Mouse (Mus musculus): ENCODE data around the gene D430041D05Rik. TPM values are rescaled to one million over a fixed set of nuclear protein-coding genes. Genes with fewer than 3 reads are reported as not detected.

D430041D05Rik gene
- total RNA-seq, 2 experiments from 2014 or later = not detected

DNA sequence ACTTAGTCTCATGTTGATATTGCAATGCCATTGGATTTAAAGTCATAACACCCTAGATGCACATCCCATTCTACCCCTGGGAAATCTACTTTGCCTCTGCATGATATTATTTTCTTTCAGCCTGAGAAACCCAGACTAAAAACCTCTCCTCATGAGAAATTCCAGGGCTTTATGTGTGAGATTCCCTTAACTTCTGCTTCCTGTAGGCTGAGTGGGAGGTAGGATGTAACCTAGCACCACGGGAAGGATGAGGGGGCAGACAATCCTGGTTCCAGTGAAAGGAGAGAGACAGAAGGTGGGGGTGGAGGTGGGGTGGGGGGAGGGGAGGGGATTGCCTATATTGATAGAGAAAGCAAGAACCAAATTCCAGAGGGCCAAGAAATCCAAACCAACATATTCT, 110.9 kb downstream of the D430041D05Rik start:
- ATAC-seq (replicated peaks; ENCODE audit: poor library complexity, severe bottlenecking) = no peak

DNA sequence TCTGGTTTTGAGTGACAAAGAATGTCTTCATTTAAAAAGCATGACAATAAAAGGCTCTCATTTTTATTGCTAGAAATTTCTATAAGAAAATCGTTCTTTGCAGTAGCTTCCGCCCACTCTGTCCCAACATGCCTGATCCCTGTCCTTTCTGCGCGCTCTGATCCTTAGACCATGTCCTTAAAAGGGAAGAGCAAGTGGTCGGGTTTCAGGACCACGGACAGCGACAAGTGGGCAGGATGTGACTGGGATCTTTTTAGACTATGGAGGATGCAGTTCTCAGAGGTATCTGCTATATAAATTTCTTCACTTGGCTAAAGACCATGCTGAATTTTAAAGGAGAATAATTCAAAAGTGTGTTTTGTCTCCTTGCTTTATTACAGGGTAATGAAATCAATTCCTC, 111.7 kb downstream of the D430041D05Rik start:
- ATAC-seq (replicated peaks; ENCODE audit: poor library complexity, severe bottlenecking) = peak; percentile 58; the same call in 1 of the 2 replicates

- ATAC-seq (replicated peaks; ENCODE audit: poor library complexity, severe bottlenecking) = no peak
Observed at GRCm38 (mm10) chr2:104286821-104287220, 124.0 kb downstream of the D430041D05Rik start.

GRCm38 (mm10) chr2:104283401-104283955, 127.3 kb downstream of the D430041D05Rik start:
- ATAC-seq (replicated peaks; ENCODE audit: poor library complexity, severe bottlenecking) = no peak

GRCm38 (mm10) chr2:104282835-104283234, 128.0 kb downstream of the D430041D05Rik start:
- ATAC-seq (replicated peaks; ENCODE audit: poor library complexity, severe bottlenecking) = no peak

DNA sequence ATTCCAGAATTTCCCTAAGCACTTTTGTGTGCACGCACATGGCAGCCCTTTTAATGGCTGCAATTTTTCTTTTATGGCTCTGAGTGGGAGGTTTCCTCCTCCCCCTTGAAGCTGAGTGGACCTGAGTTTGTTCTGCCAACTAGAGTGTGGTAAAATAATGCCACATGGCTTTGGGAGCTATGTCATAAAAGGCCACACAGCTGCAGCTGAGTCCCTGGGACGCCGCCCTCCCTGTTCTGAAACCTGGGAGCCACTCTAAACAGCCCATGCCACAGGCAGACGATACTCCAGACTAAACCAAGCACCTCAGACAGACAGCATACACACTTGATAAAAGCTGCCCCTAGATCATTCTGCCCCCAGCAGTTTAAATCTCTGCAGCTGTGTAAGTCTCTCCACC, 143.8 kb downstream of the D430041D05Rik start:
- no peak for ATAC-seq (replicated peaks; ENCODE audit: poor library complexity, severe bottlenecking)

DNA sequence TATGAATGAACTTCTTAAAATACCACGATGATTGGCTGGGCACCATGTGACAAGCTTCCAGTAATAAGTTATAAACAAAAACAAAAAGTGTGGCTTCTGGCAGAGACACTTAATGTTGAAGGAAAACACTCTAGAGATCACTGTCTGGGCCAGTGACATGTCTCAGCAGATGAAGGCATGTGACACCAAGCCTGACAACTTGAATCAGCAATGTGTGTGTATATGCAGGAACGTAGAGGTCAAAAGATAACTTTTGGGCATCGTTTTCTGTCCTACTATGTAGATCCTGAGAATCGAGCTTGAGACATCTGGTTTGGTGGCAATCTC, 149.1 kb downstream of the D430041D05Rik start:
- no peak for ATAC-seq (replicated peaks; ENCODE audit: poor library complexity, severe bottlenecking)

GRCm38 (mm10) chr2:104260920-104261740, 149.7 kb downstream of the D430041D05Rik start:
- ATAC-seq (replicated peaks; ENCODE audit: poor library complexity, severe bottlenecking) = no peak

DNA sequence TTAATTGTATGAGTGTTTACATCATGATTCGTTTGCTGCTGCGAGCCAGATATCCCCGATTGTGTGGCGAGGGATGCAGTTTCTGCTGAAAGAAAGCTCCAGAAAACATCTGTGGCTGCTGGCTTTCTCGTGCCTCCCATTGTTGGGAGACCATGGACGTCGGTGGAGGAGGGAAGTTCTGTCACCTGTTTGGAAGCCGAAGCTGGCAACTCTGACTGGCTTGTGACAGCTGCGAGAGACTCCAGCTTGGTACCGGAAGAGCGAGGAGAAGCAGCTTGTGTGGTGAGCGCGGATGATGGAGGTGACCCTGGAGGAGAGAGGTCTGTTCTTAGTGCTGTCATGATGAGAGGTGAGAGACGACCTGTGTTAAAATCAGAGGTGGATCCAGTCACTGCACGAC, 154.2 kb downstream of the D430041D05Rik start:
- ATAC-seq (replicated peaks; ENCODE audit: poor library complexity, severe bottlenecking) = no peak

DNA sequence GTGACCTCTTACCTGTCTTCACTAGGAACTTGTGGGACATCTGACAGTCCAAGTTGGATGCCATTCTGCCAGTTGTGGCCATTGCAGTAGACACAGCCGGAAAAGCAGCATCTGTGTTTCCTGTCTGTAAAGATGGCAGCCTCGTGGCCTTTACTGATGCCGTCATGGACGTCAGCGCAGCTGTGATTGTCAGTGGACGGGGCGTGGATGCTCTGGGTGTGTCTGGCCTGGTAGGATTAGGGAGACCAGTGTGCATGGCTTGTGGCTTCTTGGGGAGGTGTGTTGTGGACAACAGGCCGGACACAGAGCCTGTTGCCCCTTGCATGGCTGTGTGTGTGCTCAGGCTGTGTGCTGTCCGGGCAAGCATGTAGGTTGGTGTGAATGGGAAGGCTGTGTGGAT, 155.9 kb downstream of the D430041D05Rik start:
- ATAC-seq (replicated peaks; ENCODE audit: poor library complexity, severe bottlenecking) = no peak

DNA sequence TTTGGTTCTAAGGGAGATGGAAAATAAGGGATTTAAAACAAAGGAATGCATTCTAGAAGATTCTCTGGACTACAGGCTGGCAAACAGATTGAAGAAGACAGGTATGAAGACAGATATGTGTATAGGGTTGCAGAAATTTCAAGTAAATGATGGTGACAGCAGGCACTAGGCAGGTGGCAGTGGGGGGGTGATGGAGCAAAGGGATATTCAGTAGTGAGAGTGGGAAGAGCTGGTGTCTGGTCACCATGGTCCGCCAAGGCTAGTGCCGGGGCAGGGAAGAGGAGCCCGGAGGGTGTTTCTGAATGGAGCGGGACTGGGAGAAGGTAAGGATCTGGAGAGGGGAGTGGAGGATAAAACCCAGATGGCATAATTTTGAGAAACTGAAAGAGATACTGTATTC, 157.5 kb downstream of the D430041D05Rik start:
- ATAC-seq (replicated peaks; ENCODE audit: poor library complexity, severe bottlenecking) = no peak

- ATAC-seq (replicated peaks; ENCODE audit: poor library complexity, severe bottlenecking) = no peak
Observed at GRCm38 (mm10) chr2:104251647-104252046, 159.2 kb downstream of the D430041D05Rik start.

DNA sequence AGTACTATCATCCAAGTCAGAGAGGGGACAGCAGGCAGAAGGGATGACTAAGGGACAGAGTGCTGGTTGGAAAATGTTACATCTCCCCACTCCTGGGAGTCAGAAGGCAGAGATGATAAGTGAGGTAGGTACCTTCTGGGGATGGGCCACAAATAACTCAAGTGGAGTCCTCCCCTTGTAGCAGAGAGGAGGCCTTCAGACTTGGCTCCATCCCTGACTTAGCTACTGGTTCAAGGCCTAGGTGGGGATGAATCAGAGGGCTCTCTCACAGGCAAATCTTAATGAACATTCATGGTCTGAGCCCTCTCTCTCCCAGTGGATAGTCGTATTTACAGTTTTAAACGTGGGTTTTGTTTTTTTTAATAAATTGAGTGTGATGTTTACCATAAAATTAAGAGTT, 161.0 kb downstream of the D430041D05Rik start:
- ATAC-seq (replicated peaks; ENCODE audit: poor library complexity, severe bottlenecking) = no peak

DNA sequence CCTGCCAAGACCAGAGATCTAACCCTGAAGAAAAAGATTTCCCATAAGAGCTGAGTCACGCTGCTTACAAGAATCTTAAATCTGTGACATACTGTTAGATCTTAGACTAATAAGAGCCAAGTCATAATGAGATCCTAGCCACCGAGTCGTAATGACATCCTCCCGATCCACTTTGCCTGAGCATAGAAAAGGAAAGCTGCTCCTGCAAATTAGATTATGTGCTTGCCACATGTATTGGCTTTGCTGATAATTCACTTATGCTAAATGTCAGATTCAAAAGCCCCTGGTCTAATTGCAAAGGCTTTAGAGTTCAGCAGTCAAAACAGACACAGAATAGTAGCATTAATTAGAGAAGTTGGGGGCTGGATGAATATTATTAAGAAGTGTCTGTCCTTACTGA, 164.0 kb downstream of the D430041D05Rik start:
- ATAC-seq (replicated peaks; ENCODE audit: poor library complexity, severe bottlenecking) = no peak

- ATAC-seq (replicated peaks; ENCODE audit: poor library complexity, severe bottlenecking) = no peak
Observed at GRCm38 (mm10) chr2:104242055-104242454, 168.8 kb downstream of the D430041D05Rik start.

DNA sequence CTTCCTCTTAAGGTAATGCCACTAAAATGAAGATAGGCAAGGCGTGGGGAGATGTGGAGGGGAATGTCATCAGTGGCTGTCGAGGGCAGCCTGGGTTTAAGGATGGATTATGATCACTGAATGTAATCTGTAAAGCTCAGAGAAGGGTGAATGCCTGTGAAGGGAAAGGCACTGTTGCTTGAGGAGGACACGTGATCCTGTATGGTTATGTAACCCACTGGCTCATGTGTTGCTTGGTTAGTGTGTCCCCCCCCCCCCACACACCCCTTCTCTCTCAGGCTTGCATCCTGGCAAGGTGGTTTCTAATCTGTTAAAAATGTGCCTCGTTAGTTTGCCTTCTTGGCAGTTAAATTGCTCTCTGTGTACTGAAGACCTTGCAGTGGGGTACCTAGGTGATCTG, 173.7 kb downstream of the D430041D05Rik start:
- ATAC-seq (replicated peaks; ENCODE audit: poor library complexity, severe bottlenecking) = no peak

GRCm38 (mm10) chr2:104230444-104230843, 180.4 kb downstream of the D430041D05Rik start:
- no peak for ATAC-seq (replicated peaks; ENCODE audit: poor library complexity, severe bottlenecking)

- ATAC-seq (replicated peaks; ENCODE audit: poor library complexity, severe bottlenecking) = no peak
Observed at GRCm38 (mm10) chr2:104226057-104226456, 184.8 kb downstream of the D430041D05Rik start.

GRCm38 (mm10) chr2:104219733-104220391, 191.0 kb downstream of the D430041D05Rik start:
- ATAC-seq (replicated peaks; ENCODE audit: poor library complexity, severe bottlenecking) = no peak

DNA sequence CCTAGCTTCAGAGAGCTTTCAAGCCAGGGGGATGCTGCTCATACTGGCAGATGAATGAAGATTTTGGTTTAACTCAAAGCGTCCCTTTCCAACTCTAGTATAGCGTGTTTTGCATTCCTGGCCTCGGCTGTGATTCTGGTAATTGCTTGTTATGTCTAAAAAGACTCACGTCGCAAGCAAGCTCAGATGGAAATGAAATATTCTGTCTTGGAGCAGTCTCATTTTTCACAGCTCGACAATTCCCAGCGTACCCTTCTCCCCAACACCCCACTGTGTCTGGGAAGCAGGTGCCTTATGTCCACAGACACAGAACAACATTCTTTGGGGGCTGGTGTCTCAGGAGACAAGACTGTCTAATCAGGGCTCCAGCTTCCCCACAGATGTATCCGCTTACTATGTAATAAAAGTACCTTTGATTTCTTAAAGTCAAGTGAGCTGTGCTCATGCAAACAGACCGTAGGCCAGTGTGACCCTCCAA, 192.2 kb downstream of the D430041D05Rik start:
- ATAC-seq (replicated peaks; ENCODE audit: poor library complexity, severe bottlenecking) = no peak

DNA sequence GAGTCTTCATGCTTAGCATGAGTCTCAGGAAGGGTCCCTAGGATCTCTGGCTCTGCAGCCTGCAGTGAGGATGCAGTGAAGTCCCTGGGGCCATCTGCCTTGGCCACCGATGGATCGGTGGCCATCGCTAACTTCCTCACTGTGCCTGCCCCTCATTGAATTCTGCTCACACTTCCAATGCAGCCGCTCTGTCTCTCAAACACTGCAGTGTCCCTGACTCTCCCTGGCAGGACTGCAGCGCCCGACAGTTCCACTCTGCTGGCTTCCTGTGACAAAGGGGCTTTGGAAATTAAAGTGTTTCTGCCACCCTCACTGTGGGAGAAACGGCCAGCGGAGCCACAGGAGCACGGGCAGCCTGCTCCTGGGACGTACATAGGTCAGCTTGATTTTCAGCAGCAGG, 192.7 kb downstream of the D430041D05Rik start:
- ATAC-seq (replicated peaks; ENCODE audit: poor library complexity, severe bottlenecking) = no peak

Measured in granulocyte monocyte progenitor cell, adult 5-6 weeks (primary cell).